Comparison of ENCODE assay signal across 8 mouse cellular contexts in genomic region chr12:80001794-80002193, GRCm38 (mm10).
DNase-seq lines count a peak whose midpoint lies in the region.

No protein-coding gene starts in this region.

- peaks cover 26% of the 10 kb centered on the region for H3K4me1 ChIP-seq in limb, embryonic 10.5 days

- no peak overlapping the region for H3K4me3 ChIP-seq in limb, embryonic 10.5 days

- DNase-seq in spleen, adult 12 weeks (ENCODE audit: low spot score): peak; percentile 31
- DNase-seq in spleen, postnatal 14 days (ENCODE audit: low spot score in 2 of 2): no peak
- peak; percentile 56 to 59 for DNase-seq in heart, postnatal 14 days
- no peak for DNase-seq in limb, embryonic 10.5 days (ENCODE audit: low spot score)
- peak; percentile 84 for DNase-seq in splenic B cell, adult 2 months (ENCODE audit: low read depth, low spot score)
- no peak for DNase-seq in frontal cortex, postnatal 10 days (ENCODE audit: low spot score in 2 of 2)
- DNase-seq in frontal cortex, adult 2 months (ENCODE audit: extremely low spot score in 1 of 2, low spot score in 1 of 2): no peak
- DNase-seq in layer of hippocampus, adult 18-20 months (ENCODE audit: low spot score in 2 of 2): no peak

- no peaks in the 10 kb centered on the region for H3K36me3 ChIP-seq in limb, embryonic 10.5 days
- H3K36me3 ChIP-seq in splenic B cell, adult 2 months (ENCODE audit: control insufficient read depth, insufficient read depth, low read length, poor library complexity, severe bottlenecking): no peaks in the 10 kb centered on the region

- 72% methylated on average over 2 of the region's 2 CpGs for WGBS in limb, embryonic 10.5 days

- H3K27me3 ChIP-seq in limb, embryonic 10.5 days (ENCODE audit: low read depth, poor library complexity, severe bottlenecking): no peaks in the 10 kb centered on the region
- H3K27me3 ChIP-seq in splenic B cell, adult 2 months (ENCODE audit: control insufficient read depth, insufficient read depth, low read length, poor library complexity, severe bottlenecking): no peaks in the 10 kb centered on the region

- no peaks in the 10 kb centered on the region for H3K9me3 ChIP-seq in limb, embryonic 10.5 days (replicated peaks)

- intact Hi-C loops in heart, postnatal 14 days (cut with DNase I): no loop called here

- H3K27ac ChIP-seq in limb, embryonic 10.5 days: peak overlapping the region; percentile 77

Comparison
In these comparisons a context has a peak if more than half of its experiments do, and no peak if none do; other contexts are left out.
1. DNase-seq: peak in spleen, adult 12 weeks (single experiment), heart, postnatal 14 days (2 of 2) and splenic B cell, adult 2 months (single experiment); none in spleen, postnatal 14 days (0 of 2), limb, embryonic 10.5 days (single experiment), frontal cortex, postnatal 10 days (0 of 2), frontal cortex, adult 2 months (0 of 2) and layer of hippocampus, adult 18-20 months (0 of 2).